Mouse (Mus musculus): ENCODE results near the gene BC051142. TPM values are rescaled to one million over a fixed set of nuclear protein-coding genes. Genes with fewer than 3 reads are reported as not detected.
A peak's percentile ranks its signal among the peaks of the same experiment; 100 is the strongest.
"Not testable (repeated sequence)": the region's sequence is repeated elsewhere in the genome, so short reads cannot be mapped to it uniquely, and the experiment has no call there.

BC051142 gene
- total and polyA plus RNA-seq, 2 experiments, result 0.06 TPM; not detected in 1

- 49% methylated on average over 1 of the region's 1 CpGs for WGBS
Measured at GRCm38 (mm10) chr17:34438588-34438987, 40.0 kb downstream of the BC051142 start.

GRCm38 (mm10) chr17:34439795-34440194, 41.2 kb downstream of the BC051142 start:
- Histone ChIP-seq H3K4me3 (ENCODE audit: insufficient read depth, low read depth, low read length) (no peak overlapping the region), H3K4me1 (ENCODE audit: control insufficient read depth, insufficient read depth, low read length) (no peaks in the 10 kb centered on the region), H3K27me3 (ENCODE audit: control insufficient read depth, insufficient read depth, low read length) (no peaks in the 10 kb centered on the region), H3K79me2 (ENCODE audit: control insufficient read depth, insufficient read depth, low read length) (no peaks in the 10 kb centered on the region), H3K9ac (ENCODE audit: low read depth, low read length) (no peak overlapping the region), H3K36me3 (ENCODE audit: control insufficient read depth, insufficient read depth, low read length) (no peaks in the 10 kb centered on the region), H3K27ac (replicated peaks; ENCODE audit: insufficient read depth, low read depth, low read length) (no peak overlapping the region)
- WGBS, result 28% methylated on average over 3 of the region's 3 CpGs
- peak; percentile 35 for DNase-seq (ENCODE audit: extremely low read depth, low read depth, low spot score)
- TF ChIP-seq CTCF (IDR thresholded peaks at IDR 0.05; ENCODE audit: low read depth, low read length) (0 out of 2 replicates have a peak, but pooled peaks have one; percentile 9), POLR2A (IDR thresholded peaks at IDR 0.05; ENCODE audit: extremely low read depth, insufficient read depth, low read length) (no peak)

More at GRCm38 (mm10) chr17:34438588-34438987, 40.0 kb downstream of the BC051142 start:
- no peak for DNase-seq (ENCODE audit: extremely low read depth, low read depth, low spot score)
- Histone ChIP-seq H3K4me1 (ENCODE audit: control insufficient read depth, insufficient read depth, low read length) (no peaks in the 10 kb centered on the region), H3K27ac (replicated peaks; ENCODE audit: insufficient read depth, low read depth, low read length) (no peak overlapping the region), H3K27me3 (ENCODE audit: control insufficient read depth, insufficient read depth, low read length) (no peaks in the 10 kb centered on the region), H3K4me3 (ENCODE audit: insufficient read depth, low read depth, low read length) (no peak overlapping the region), H3K79me2 (ENCODE audit: control insufficient read depth, insufficient read depth, low read length) (no peaks in the 10 kb centered on the region), H3K36me3 (ENCODE audit: control insufficient read depth, insufficient read depth, low read length) (no peaks in the 10 kb centered on the region), H3K9ac (ENCODE audit: low read depth, low read length) (no peak overlapping the region)
- no peak for TF ChIP-seq CTCF (IDR thresholded peaks at IDR 0.05; ENCODE audit: low read depth, low read length)
- TF ChIP-seq POLR2A (IDR thresholded peaks at IDR 0.05; ENCODE audit: extremely low read depth, insufficient read depth, low read length), result no peak

GRCm38 (mm10) chr17:34441990-34442389, 43.4 kb downstream of the BC051142 start:
- no peaks in the 10 kb centered on the region for H3K79me2 ChIP-seq (ENCODE audit: control insufficient read depth, insufficient read depth, low read length)
- H3K27ac ChIP-seq (replicated peaks; ENCODE audit: insufficient read depth, low read depth, low read length), result no peak overlapping the region
- WGBS, result 90% methylated on average over 7 of the region's 7 CpGs
- no peaks in the 10 kb centered on the region for H3K27me3 ChIP-seq (ENCODE audit: control insufficient read depth, insufficient read depth, low read length)
- no peak overlapping the region for H3K4me3 ChIP-seq (ENCODE audit: insufficient read depth, low read depth, low read length)
- no peaks in the 10 kb centered on the region for H3K36me3 ChIP-seq (ENCODE audit: control insufficient read depth, insufficient read depth, low read length)
- no peak for DNase-seq (ENCODE audit: extremely low read depth, low read depth, low spot score)
- H3K4me1 ChIP-seq (ENCODE audit: control insufficient read depth, insufficient read depth, low read length), result no peaks in the 10 kb centered on the region
- TF ChIP-seq POLR2A (IDR thresholded peaks at IDR 0.05; ENCODE audit: extremely low read depth, insufficient read depth, low read length), result no peak
- TF ChIP-seq CTCF (IDR thresholded peaks at IDR 0.05; ENCODE audit: low read depth, low read length), result no peak
- no peak overlapping the region for H3K9ac ChIP-seq (ENCODE audit: low read depth, low read length)

GRCm38 (mm10) chr17:34448473-34449041, 49.9 kb downstream of the BC051142 start:
- TF ChIP-seq POLR2A (IDR thresholded peaks at IDR 0.05; ENCODE audit: extremely low read depth, insufficient read depth, low read length) (no peak), CTCF (IDR thresholded peaks at IDR 0.05; ENCODE audit: low read depth, low read length) (no peak)
- H3K79me2 ChIP-seq (ENCODE audit: control insufficient read depth, insufficient read depth, low read length), result no peaks in the 10 kb centered on the region
- no peak overlapping the region for H3K9ac ChIP-seq (ENCODE audit: low read depth, low read length)
- no peak for DNase-seq (ENCODE audit: extremely low read depth, low read depth, low spot score)
- H3K4me3 ChIP-seq (ENCODE audit: insufficient read depth, low read depth, low read length), result no peak overlapping the region
- H3K4me1 ChIP-seq (ENCODE audit: control insufficient read depth, insufficient read depth, low read length), result no peaks in the 10 kb centered on the region
- 29% methylated on average over 6 of the region's 6 CpGs for WGBS
- H3K27ac ChIP-seq (replicated peaks; ENCODE audit: insufficient read depth, low read depth, low read length), result no peak overlapping the region
- no peaks in the 10 kb centered on the region for H3K36me3 ChIP-seq (ENCODE audit: control insufficient read depth, insufficient read depth, low read length)
- 0 out of 2 replicates have a peak, but pooled peaks cover 3% of the 10 kb centered on the region for H3K27me3 ChIP-seq (ENCODE audit: control insufficient read depth, insufficient read depth, low read length)

GRCm38 (mm10) chr17:34457668-34458067, 59.0 kb downstream of the BC051142 start:
- no peak overlapping the region for H3K27ac ChIP-seq (replicated peaks; ENCODE audit: insufficient read depth, low read depth, low read length)
- no peak for DNase-seq (ENCODE audit: extremely low read depth, low read depth, low spot score)
- no peak overlapping the region for H3K9ac ChIP-seq (ENCODE audit: low read depth, low read length)
- no peaks in the 10 kb centered on the region for H3K4me1 ChIP-seq (ENCODE audit: control insufficient read depth, insufficient read depth, low read length)
- no peak overlapping the region for H3K4me3 ChIP-seq (ENCODE audit: insufficient read depth, low read depth, low read length)
- H3K79me2 ChIP-seq (ENCODE audit: control insufficient read depth, insufficient read depth, low read length), result no peaks in the 10 kb centered on the region
- H3K27me3 ChIP-seq (ENCODE audit: control insufficient read depth, insufficient read depth, low read length), result no peaks in the 10 kb centered on the region
- no peaks in the 10 kb centered on the region for H3K36me3 ChIP-seq (ENCODE audit: control insufficient read depth, insufficient read depth, low read length)
- WGBS, result 73% methylated on average over 4 of the region's 4 CpGs
- TF ChIP-seq POLR2A (IDR thresholded peaks at IDR 0.05; ENCODE audit: extremely low read depth, insufficient read depth, low read length) (no peak), CTCF (IDR thresholded peaks at IDR 0.05; ENCODE audit: low read depth, low read length) (no peak)

- H3K36me3 ChIP-seq (ENCODE audit: control insufficient read depth, insufficient read depth, low read length), result no peaks in the 10 kb centered on the region
- no peak overlapping the region for H3K9ac ChIP-seq (ENCODE audit: low read depth, low read length)
- H3K79me2 ChIP-seq (ENCODE audit: control insufficient read depth, insufficient read depth, low read length), result no peaks in the 10 kb centered on the region
- H3K4me3 ChIP-seq (ENCODE audit: insufficient read depth, low read depth, low read length), result no peak overlapping the region
- no peaks in the 10 kb centered on the region for H3K27me3 ChIP-seq (ENCODE audit: control insufficient read depth, insufficient read depth, low read length)
- TF ChIP-seq CTCF (IDR thresholded peaks at IDR 0.05; ENCODE audit: low read depth, low read length), result no peak
- no peak for TF ChIP-seq POLR2A (IDR thresholded peaks at IDR 0.05; ENCODE audit: extremely low read depth, insufficient read depth, low read length)
- 82% methylated on average over 3 of the region's 3 CpGs for WGBS
- H3K27ac ChIP-seq (replicated peaks; ENCODE audit: insufficient read depth, low read depth, low read length), result no peak overlapping the region
- H3K4me1 ChIP-seq (ENCODE audit: control insufficient read depth, insufficient read depth, low read length), result no peaks in the 10 kb centered on the region
- DNase-seq (ENCODE audit: extremely low read depth, low read depth, low spot score), result no peak
Measured at GRCm38 (mm10) chr17:34459255-34459654, 60.6 kb downstream of the BC051142 start.

- not testable (repeated sequence) for H3K79me2 ChIP-seq (ENCODE audit: control insufficient read depth, insufficient read depth, low read length); DNase-seq (ENCODE audit: extremely low read depth, low read depth, low spot score); H3K27me3 ChIP-seq (ENCODE audit: control insufficient read depth, insufficient read depth, low read length); H3K36me3 ChIP-seq (ENCODE audit: control insufficient read depth, insufficient read depth, low read length); H3K27ac ChIP-seq (replicated peaks; ENCODE audit: insufficient read depth, low read depth, low read length); H3K4me1 ChIP-seq (ENCODE audit: control insufficient read depth, insufficient read depth, low read length); H3K9ac ChIP-seq (ENCODE audit: low read depth, low read length); H3K4me3 ChIP-seq (ENCODE audit: insufficient read depth, low read depth, low read length)
Measured at GRCm38 (mm10) chr17:34465906-34466305, 67.3 kb downstream of the BC051142 start.
